Mouse (Mus musculus) midbrain, embryonic 15.5 days (tissue): ENCODE measurements around the gene Top1. TPM values are rescaled to one million over a fixed set of nuclear protein-coding genes. Genes with fewer than 3 reads are reported as not detected.

Source experiments
- ATAC-seq: fragments of 200-750 bp; cut with Nextera tagmentation; replicated peaks from 2 replicates; pipeline ENCODE4 v1.8.0; 2017; ENCODE audit warnings: moderate TSS enrichment
- H3K27ac ChIP-seq: fragments of 300-500 bp; sonication (generic); 2 replicates; pipeline ENCODE4 v1.5.1; 2015; ENCODE audit warnings: mild to moderate bottlenecking, inconsistent platforms
- H3K27me3 ChIP-seq: fragments of 300-500 bp; sonication (generic); replicated peaks from 2 replicates; pipeline ENCODE4 v1.6.1; 2015; ENCODE audit warnings: inconsistent platforms
- H3K36me3 ChIP-seq: fragments of 300-500 bp; sonication (generic); replicated peaks from 2 replicates; pipeline ENCODE4 v1.6.1; 2015; ENCODE audit warnings: inconsistent platforms
- H3K4me1 ChIP-seq: fragments of 300-500 bp; sonication (generic); 2 replicates; pipeline ENCODE4 v1.6.1; 2015; ENCODE audit warnings: inconsistent platforms
- H3K4me2 ChIP-seq: fragments of 300-500 bp; sonication (generic); 2 replicates; pipeline ENCODE4 v1.6.1; 2015; ENCODE audit warnings: inconsistent platforms, mild to moderate bottlenecking, moderate library complexity
- H3K4me3 ChIP-seq: fragments of 300-500 bp; sonication (generic); 2 replicates; pipeline ENCODE4 v1.5.1; 2015; ENCODE audit warnings: mild to moderate bottlenecking, inconsistent platforms
- H3K9ac ChIP-seq: fragments of 300-500 bp; sonication (generic); 2 replicates; pipeline ENCODE4 v1.6.1; 2015; ENCODE audit warnings: mild to moderate bottlenecking, inconsistent platforms
- H3K9me3 ChIP-seq: fragments of 300-500 bp; sonication (generic); 2 replicates; pipeline ENCODE4 v1.6.1; 2016; ENCODE audit warnings: inconsistent platforms
- WGBS: fragments of 180-500 bp; shearing (Covaris S2); methylation state at CpG from one replicate; pipeline ENCODE4 v1.1.7; 2015; ENCODE audit warnings: mixed read lengths; 5-methylcytosine and 5-hydroxymethylcytosine counted together
- polyA plus RNA-seq: library from polyadenylated mRNA; unstranded; fragments of >200 nt; fragmentation: Nextera tagmentation; extraction: Ambion mirVana; gene quantifications from 2 replicates; pipeline ENCODE4 v1.2.1, GENCODE M21; 2015

Top1 gene
- polyA plus RNA-seq, 1 experiment from 2014 or later, result 81.1 TPM

GRCm38 (mm10) chr2:160667259-160667658, 21.6 kb downstream of the Top1 start:
- Histone ChIP-seq H3K9me3 (no peaks in the 10 kb centered on the region), H3K27ac (no peak overlapping the region), H3K36me3 (0 out of 2 replicates have a peak, but pooled peaks cover 8% of the 10 kb centered on the region), H3K4me1 (no peaks in the 10 kb centered on the region), H3K9ac (no peak overlapping the region), H3K4me3 (no peak overlapping the region), H3K27me3 (no peaks in the 10 kb centered on the region), H3K4me2 (no peak overlapping the region)
- no peak for ATAC-seq
- 96% methylated on average over 4 of the region's 4 CpGs for WGBS

GRCm38 (mm10) chr2:160700271-160700670, 54.6 kb downstream of the Top1 start:
- H3K9ac ChIP-seq, result no peak overlapping the region
- no peaks in the 10 kb centered on the region for H3K27me3 ChIP-seq
- no peak overlapping the region for H3K27ac ChIP-seq
- peaks cover 27% of the 10 kb centered on the region; the same call in 1 of the 2 replicates for H3K36me3 ChIP-seq
- 71% methylated on average over 5 of the region's 5 CpGs for WGBS
- H3K4me1 ChIP-seq, result no peaks in the 10 kb centered on the region
- no peak overlapping the region for H3K4me3 ChIP-seq
- no peak overlapping the region for H3K4me2 ChIP-seq
- ATAC-seq, result no peak
- no peaks in the 10 kb centered on the region for H3K9me3 ChIP-seq

GRCm38 (mm10) chr2:160701603-160702002, 55.9 kb downstream of the Top1 start:
- Histone ChIP-seq H3K4me1 (no peaks in the 10 kb centered on the region), H3K4me3 (no peak overlapping the region), H3K9me3 (no peaks in the 10 kb centered on the region), H3K4me2 (no peak overlapping the region), H3K27ac (no peak overlapping the region), H3K27me3 (no peaks in the 10 kb centered on the region), H3K9ac (no peak overlapping the region), H3K36me3 (peaks cover 30% of the 10 kb centered on the region; the same call in 1 of the 2 replicates)
- 90% methylated on average over 3 of the region's 3 CpGs for WGBS
- no peak for ATAC-seq

- Histone ChIP-seq H3K36me3 (peaks cover 37% of the 10 kb centered on the region; the same call in 1 of the 2 replicates), H3K27ac (no peak overlapping the region), H3K4me1 (no peaks in the 10 kb centered on the region), H3K4me2 (no peak overlapping the region), H3K9ac (no peak overlapping the region), H3K27me3 (no peaks in the 10 kb centered on the region), H3K4me3 (no peak overlapping the region), H3K9me3 (no peaks in the 10 kb centered on the region)
- ATAC-seq, result no peak
Measured at GRCm38 (mm10) chr2:160702824-160703223, 57.1 kb downstream of the Top1 start.

- ATAC-seq, result no peak
- H3K4me1 ChIP-seq, result no peaks in the 10 kb centered on the region
- H3K4me3 ChIP-seq, result no peak overlapping the region
- 86% methylated on average over 3 of the region's 3 CpGs for WGBS
- H3K9me3 ChIP-seq, result no peaks in the 10 kb centered on the region
- no peak overlapping the region for H3K9ac ChIP-seq
- peaks cover 30% of the 10 kb centered on the region; the same call in 1 of the 2 replicates for H3K36me3 ChIP-seq
- no peak overlapping the region for H3K27ac ChIP-seq
- H3K27me3 ChIP-seq, result no peaks in the 10 kb centered on the region
- no peak overlapping the region for H3K4me2 ChIP-seq
Measured at GRCm38 (mm10) chr2:160707673-160708072, 62.0 kb downstream of the Top1 start.

GRCm38 (mm10) chr2:160715463-160716030, 69.9 kb downstream of the Top1 start:
- Histone ChIP-seq H3K27me3 (no peaks in the 10 kb centered on the region), H3K27ac (no peak overlapping the region), H3K9me3 (no peaks in the 10 kb centered on the region), H3K4me3 (no peak overlapping the region), H3K36me3 (peaks cover 65% of the 10 kb centered on the region), H3K9ac (no peak overlapping the region), H3K4me2 (no peak overlapping the region), H3K4me1 (no peaks in the 10 kb centered on the region)
- 74% methylated on average over 4 of the region's 4 CpGs for WGBS
- ATAC-seq, result no peak

- H3K27ac ChIP-seq, result no peak overlapping the region
- no peaks in the 10 kb centered on the region for H3K9me3 ChIP-seq
- H3K36me3 ChIP-seq, result peaks cover 68% of the 10 kb centered on the region
- H3K4me3 ChIP-seq, result no peak overlapping the region
- no peaks in the 10 kb centered on the region for H3K27me3 ChIP-seq
- no peak overlapping the region for H3K4me2 ChIP-seq
- no peaks in the 10 kb centered on the region for H3K4me1 ChIP-seq
- 76% methylated on average over 5 of the region's 5 CpGs for WGBS
- H3K9ac ChIP-seq, result no peak overlapping the region
- no peak for ATAC-seq
Measured at GRCm38 (mm10) chr2:160717269-160717668, 71.6 kb downstream of the Top1 start.

GRCm38 (mm10) chr2:160718811-160719210, 73.1 kb downstream of the Top1 start:
- H3K9ac ChIP-seq, result no peak overlapping the region
- H3K4me2 ChIP-seq, result no peak overlapping the region
- WGBS, result 84% methylated on average over 3 of the region's 3 CpGs
- no peaks in the 10 kb centered on the region for H3K9me3 ChIP-seq
- no peaks in the 10 kb centered on the region for H3K27me3 ChIP-seq
- no peak for ATAC-seq
- no peaks in the 10 kb centered on the region for H3K4me1 ChIP-seq
- H3K36me3 ChIP-seq, result peaks cover 67% of the 10 kb centered on the region
- H3K27ac ChIP-seq, result no peak overlapping the region
- no peak overlapping the region for H3K4me3 ChIP-seq

- Histone ChIP-seq H3K27ac (no peak overlapping the region), H3K27me3 (no peaks in the 10 kb centered on the region), H3K36me3 (peaks cover 51% of the 10 kb centered on the region), H3K4me1 (no peaks in the 10 kb centered on the region), H3K9me3 (no peaks in the 10 kb centered on the region), H3K4me3 (no peak overlapping the region), H3K4me2 (no peak overlapping the region), H3K9ac (no peak overlapping the region)
- WGBS, result 79% methylated on average over 4 of the region's 4 CpGs
- ATAC-seq, result no peak
Measured at GRCm38 (mm10) chr2:160722714-160723113, 77.0 kb downstream of the Top1 start.

GRCm38 (mm10) chr2:160723613-160724375, 78.1 kb downstream of the Top1 start:
- Histone ChIP-seq H3K27ac (no peak overlapping the region), H3K9me3 (no peaks in the 10 kb centered on the region), H3K4me1 (no peaks in the 10 kb centered on the region), H3K4me2 (no peak overlapping the region), H3K9ac (no peak overlapping the region), H3K36me3 (peaks cover 42% of the 10 kb centered on the region), H3K4me3 (no peak overlapping the region), H3K27me3 (no peaks in the 10 kb centered on the region)
- ATAC-seq, result no peak
- 92% methylated on average over 4 of the region's 4 CpGs for WGBS

- H3K27ac ChIP-seq, result no peak overlapping the region
- no peaks in the 10 kb centered on the region for H3K4me1 ChIP-seq
- no peaks in the 10 kb centered on the region for H3K9me3 ChIP-seq
- H3K4me3 ChIP-seq, result no peak overlapping the region
- WGBS, result 94% methylated on average over 5 of the region's 5 CpGs
- no peak overlapping the region for H3K4me2 ChIP-seq
- peaks cover 35% of the 10 kb centered on the region for H3K36me3 ChIP-seq
- no peak overlapping the region for H3K9ac ChIP-seq
- ATAC-seq, result no peak
- H3K27me3 ChIP-seq, result no peaks in the 10 kb centered on the region
Measured at GRCm38 (mm10) chr2:160724536-160724935, 78.8 kb downstream of the Top1 start.

GRCm38 (mm10) chr2:160725877-160726864, 80.5 kb downstream of the Top1 start:
- no peaks in the 10 kb centered on the region for H3K9me3 ChIP-seq
- ATAC-seq, result no peak
- 85% methylated on average over 6 of the region's 6 CpGs for WGBS
- H3K27me3 ChIP-seq, result no peaks in the 10 kb centered on the region
- no peak overlapping the region for H3K4me3 ChIP-seq
- H3K27ac ChIP-seq, result no peak overlapping the region
- H3K36me3 ChIP-seq, result peaks cover 24% of the 10 kb centered on the region
- H3K9ac ChIP-seq, result no peak overlapping the region
- H3K4me2 ChIP-seq, result no peak overlapping the region
- peaks cover 10% of the 10 kb centered on the region for H3K4me1 ChIP-seq
